ENCODE assay signal across 8 mouse cellular contexts in genomic region chr15:36873884-36874243, GRCm38 (mm10).
A peak's percentile ranks its signal among the peaks of the same experiment; 100 is the strongest.
DNase-seq lines count a peak whose midpoint lies in the region; ATAC-seq lines count a peak whose summit lies in the region.

No protein-coding gene starts in this region.

- H3K4me3 ChIP-seq in heart, embryonic 13.5 days = no peak overlapping the region
- H3K4me3 ChIP-seq in neural tube, embryonic 11.5 days (ENCODE audit: low read depth, low read length) = no peak overlapping the region
- no peak overlapping the region for H3K4me3 ChIP-seq in limb, embryonic 11.5 days (ENCODE audit: low read depth, low read length)
- H3K4me3 ChIP-seq in stomach, embryonic 15.5 days (replicated peaks) = no peak overlapping the region

- ATAC-seq in heart, embryonic 13.5 days (ENCODE audit: extremely low read depth, insufficient number of reproducible peaks, low FRiP score, low TSS enrichment) = no peak
- ATAC-seq in neural tube, embryonic 11.5 days (ENCODE audit: insufficient read depth, low FRiP score, low TSS enrichment) = no peak
- ATAC-seq in limb, embryonic 11.5 days (ENCODE audit: insufficient number of reproducible peaks, low FRiP score, low TSS enrichment, low read depth) = no peak
- no peak for ATAC-seq in stomach, embryonic 15.5 days (ENCODE audit: insufficient read depth, low FRiP score, low read depth)

- H3K27ac ChIP-seq in heart, embryonic 13.5 days (replicated peaks) = peak overlapping the region; percentile 93
- H3K27ac ChIP-seq in neural tube, embryonic 11.5 days (ENCODE audit: low read depth, low read length) = peak overlapping the region; percentile 44; the same call in 1 of the 2 replicates
- 0 out of 2 replicates have a peak overlapping the region, but pooled peaks have one; percentile 10 for H3K27ac ChIP-seq in limb, embryonic 11.5 days (replicated peaks; ENCODE audit: low read depth, low read length)
- H3K27ac ChIP-seq in stomach, embryonic 15.5 days = peak overlapping the region; percentile 72

- no peaks in the 10 kb centered on the region for H3K27me3 ChIP-seq in heart, embryonic 13.5 days (replicated peaks)
- no peaks in the 10 kb centered on the region for H3K27me3 ChIP-seq in neural tube, embryonic 11.5 days (ENCODE audit: control insufficient read depth, insufficient read depth, low read length)
- no peaks in the 10 kb centered on the region for H3K27me3 ChIP-seq in limb, embryonic 11.5 days (ENCODE audit: control insufficient read depth, insufficient read depth, low read length)
- no peaks in the 10 kb centered on the region for H3K27me3 ChIP-seq in stomach, embryonic 15.5 days (replicated peaks)

- peak overlapping the region; percentile 66 for H3K9ac ChIP-seq in heart, embryonic 13.5 days
- no peak overlapping the region for H3K9ac ChIP-seq in neural tube, embryonic 11.5 days (ENCODE audit: low read length)
- no peak overlapping the region for H3K9ac ChIP-seq in limb, embryonic 11.5 days (ENCODE audit: low read length)
- H3K9ac ChIP-seq in stomach, embryonic 15.5 days = no peak overlapping the region

- DNase-seq in heart, adult 9 months (ENCODE audit: low spot score in 2 of 2) = no peak
- no peak for DNase-seq in neural tube, embryonic 11.5 days (ENCODE audit: low spot score)
- DNase-seq in neural tube, embryonic 10.5 days (ENCODE audit: extremely low spot score, low spot score) = no peak
- DNase-seq in limb, embryonic 11.5 days (ENCODE audit: low spot score) = no peak
- no peak for DNase-seq in urinary bladder, postnatal 36 days (ENCODE audit: low spot score in 2 of 2)
- DNase-seq in cerebellum, postnatal 25 days = no peak

- peak overlapping the region; percentile 42 for H3K4me2 ChIP-seq in heart, embryonic 13.5 days
- no peak overlapping the region for H3K4me2 ChIP-seq in neural tube, embryonic 11.5 days (ENCODE audit: low read depth)
- no peak overlapping the region for H3K4me2 ChIP-seq in limb, embryonic 11.5 days (ENCODE audit: low read depth, severe bottlenecking)
- no peak overlapping the region for H3K4me2 ChIP-seq in stomach, embryonic 15.5 days

- H3K9me3 ChIP-seq in heart, embryonic 13.5 days = no peaks in the 10 kb centered on the region
- H3K9me3 ChIP-seq in neural tube, embryonic 11.5 days (ENCODE audit: control insufficient read depth, low read length) = no peaks in the 10 kb centered on the region
- H3K9me3 ChIP-seq in limb, embryonic 11.5 days (ENCODE audit: control insufficient read depth, low read length) = no peaks in the 10 kb centered on the region
- no peaks in the 10 kb centered on the region for H3K9me3 ChIP-seq in stomach, embryonic 15.5 days

- 38% methylated on average over 5 of the region's 5 CpGs for WGBS in heart, embryonic 13.5 days
- WGBS in neural tube, embryonic 11.5 days = 34% methylated on average over 5 of the region's 5 CpGs
- WGBS in limb, embryonic 11.5 days = 56% methylated on average over 5 of the region's 5 CpGs
- 38% methylated on average over 5 of the region's 5 CpGs for WGBS in stomach, embryonic 15.5 days

- H3K36me3 ChIP-seq in heart, embryonic 13.5 days = no peaks in the 10 kb centered on the region
- no peaks in the 10 kb centered on the region for H3K36me3 ChIP-seq in neural tube, embryonic 11.5 days (ENCODE audit: control insufficient read depth, insufficient read depth, low read length)
- no peaks in the 10 kb centered on the region for H3K36me3 ChIP-seq in limb, embryonic 11.5 days (ENCODE audit: control insufficient read depth, insufficient read depth, low read length)
- H3K36me3 ChIP-seq in stomach, embryonic 15.5 days = no peaks in the 10 kb centered on the region

- peaks cover 55% of the 10 kb centered on the region for H3K4me1 ChIP-seq in heart, embryonic 13.5 days
- H3K4me1 ChIP-seq in neural tube, embryonic 11.5 days (ENCODE audit: control insufficient read depth, insufficient read depth, low read length) = peaks cover 20% of the 10 kb centered on the region
- H3K4me1 ChIP-seq in limb, embryonic 11.5 days (ENCODE audit: control insufficient read depth, insufficient read depth, low read length) = peaks cover 3% of the 10 kb centered on the region; the same call in 1 of the 2 replicates
- peaks cover 31% of the 10 kb centered on the region for H3K4me1 ChIP-seq in stomach, embryonic 15.5 days

Comparison
In these comparisons a context has a peak if more than half of its experiments do, and no peak if none do; other contexts are left out.
1. H3K27ac ChIP-seq: peak in every context shown above with its lines; median percentile 93 in heart, embryonic 13.5 days; 72 in stomach, embryonic 15.5 days; 44 in neural tube, embryonic 11.5 days; 10 in limb, embryonic 11.5 days.